Mouse (Mus musculus): ENCODE data around the gene Aplp2. TPM values are rescaled to one million over a fixed set of nuclear protein-coding genes. Genes with fewer than 3 reads are reported as not detected.

Aplp2 gene
- polyA plus RNA-seq, 1 experiment = 78.0 TPM

DNA sequence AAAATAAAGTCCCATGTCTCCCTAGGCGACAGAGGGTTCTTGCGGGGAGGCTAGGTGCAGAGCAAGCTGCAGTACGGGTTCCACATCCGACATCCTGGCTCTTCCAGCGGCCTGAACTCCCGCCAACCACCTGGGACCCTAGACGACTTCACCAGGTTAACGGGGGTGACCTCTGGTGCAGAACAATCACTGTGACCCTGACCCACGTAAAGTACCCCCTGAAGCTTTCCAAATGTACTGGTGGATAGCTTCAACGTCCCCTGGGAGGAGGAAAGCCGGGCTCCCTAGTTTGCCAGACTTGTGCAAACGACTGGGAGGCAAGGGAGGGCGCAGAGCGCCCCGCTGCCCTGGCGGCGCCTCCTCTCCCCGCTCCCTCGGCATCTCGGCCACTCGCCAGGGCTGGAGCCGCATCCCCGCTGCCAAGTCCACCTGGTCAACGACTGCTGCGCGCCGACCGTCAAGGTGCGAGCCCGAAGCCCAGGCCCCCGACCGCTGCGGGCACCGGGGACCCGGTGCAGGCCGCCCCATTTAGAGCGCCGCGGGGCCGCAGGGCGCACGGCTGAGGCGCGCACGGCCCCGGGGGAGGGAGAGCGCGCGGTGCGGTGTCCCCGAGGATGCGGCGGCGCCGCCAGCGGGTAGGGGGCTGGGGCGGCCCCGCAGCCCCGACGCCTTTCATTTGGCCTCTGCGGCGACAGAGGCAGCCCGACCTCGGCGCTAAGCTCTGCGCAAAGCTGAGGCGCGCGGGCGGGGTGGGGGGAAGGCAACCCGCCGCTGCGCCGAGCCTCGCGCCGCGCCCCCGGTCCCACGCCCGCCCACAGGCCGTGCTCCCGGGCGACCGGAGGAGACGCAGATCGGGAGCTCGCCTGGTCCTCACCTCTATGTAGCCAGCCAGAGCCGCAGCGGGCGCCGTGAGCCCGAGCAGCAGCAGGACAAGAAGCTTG, 596 bp downstream of the Aplp2 start:
- peak in 1 of 2 experiments; percentile 13 for DNase-seq (ENCODE audit: low read depth in 1 of 2, low spot score in 2 of 2)
- Histone ChIP-seq H3K4me3 (ENCODE audit: extremely low read depth, insufficient read depth, insufficient read length) (peak overlapping the region; percentile 87), H3K27me3 (ENCODE audit: control insufficient read depth, insufficient read depth, low read length) (peaks cover 6% of the 10 kb centered on the region), H3K36me3 (ENCODE audit: control insufficient read depth, insufficient read depth, low read length) (no peaks in the 10 kb centered on the region), H3K27ac (ENCODE audit: insufficient read depth, low read length) (peak overlapping the region; percentile 43), H3K4me1 (ENCODE audit: control insufficient read depth, insufficient read depth, insufficient read length) (peaks cover 6% of the 10 kb centered on the region)
- TF ChIP-seq POLR2A (IDR thresholded peaks at IDR 0.05; ENCODE audit: low read depth, low read length) (no peak), CTCF (IDR thresholded peaks at IDR 0.05; ENCODE audit: extremely low read depth, insufficient read depth, insufficient read length, insufficient replicate concordance) (no peak)
- WGBS = 1% methylated on average over 92 of the region's 93 CpGs

DNA sequence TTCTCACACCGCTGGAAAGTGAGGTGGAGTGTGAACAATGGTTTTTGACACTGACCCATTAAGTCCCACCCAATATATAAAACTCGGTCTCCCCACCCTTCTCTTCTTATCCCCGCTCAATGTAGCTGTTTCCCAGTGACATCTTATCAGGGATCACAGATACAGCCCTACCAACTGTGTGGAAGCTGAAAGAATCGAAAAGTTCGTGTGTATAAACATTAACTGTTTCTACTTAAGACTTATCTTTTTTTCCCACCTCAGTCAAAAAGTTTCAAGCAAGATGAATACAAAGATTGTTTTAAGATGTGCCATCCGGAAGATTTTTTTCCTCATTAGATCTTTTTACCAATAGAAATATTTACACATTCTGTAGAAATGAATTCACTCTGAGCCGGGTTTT, 1.5 kb downstream of the Aplp2 start:
- Histone ChIP-seq H3K4me1 (ENCODE audit: control insufficient read depth, insufficient read depth, insufficient read length) (peaks cover 6% of the 10 kb centered on the region), H3K4me3 (ENCODE audit: extremely low read depth, insufficient read depth, insufficient read length) (no peak overlapping the region), H3K36me3 (ENCODE audit: control insufficient read depth, insufficient read depth, low read length) (no peaks in the 10 kb centered on the region), H3K27ac (ENCODE audit: insufficient read depth, low read length) (no peak overlapping the region), H3K27me3 (ENCODE audit: control insufficient read depth, insufficient read depth, low read length) (peaks cover 6% of the 10 kb centered on the region)
- TF ChIP-seq CTCF (IDR thresholded peaks at IDR 0.05; ENCODE audit: extremely low read depth, insufficient read depth, insufficient read length, insufficient replicate concordance) (no peak), POLR2A (IDR thresholded peaks at IDR 0.05; ENCODE audit: low read depth, low read length) (no peak)
- WGBS = 40% methylated on average over 7 of the region's 7 CpGs
- no peak for DNase-seq (ENCODE audit: low read depth in 1 of 2, low spot score in 2 of 2)

DNA sequence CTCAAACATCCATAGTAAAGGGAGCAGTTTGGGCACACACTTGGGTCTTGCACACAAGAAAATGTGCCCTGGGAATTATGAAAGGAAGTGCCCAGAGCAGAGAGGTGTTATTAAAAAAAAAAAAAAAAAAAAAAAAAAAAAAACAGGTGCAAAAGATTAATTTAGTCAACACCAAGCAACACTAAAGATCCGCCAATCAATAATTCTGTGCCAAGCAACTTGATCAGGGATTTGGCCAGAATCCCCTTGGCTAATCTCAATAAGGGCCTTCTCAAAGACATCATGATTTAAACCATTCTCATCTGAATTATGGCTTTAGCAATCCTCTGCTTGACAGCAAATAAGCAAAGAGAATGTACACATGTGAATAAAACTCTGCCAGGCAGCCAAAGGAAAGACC, 2.1 kb downstream of the Aplp2 start:
- no peak for TF ChIP-seq POLR2A (IDR thresholded peaks at IDR 0.05; ENCODE audit: low read depth, low read length)
- TF ChIP-seq CTCF (IDR thresholded peaks at IDR 0.05; ENCODE audit: extremely low read depth, insufficient read depth, insufficient read length, insufficient replicate concordance) = no peak
- Histone ChIP-seq H3K27me3 (ENCODE audit: control insufficient read depth, insufficient read depth, low read length) (peaks cover 6% of the 10 kb centered on the region), H3K4me1 (ENCODE audit: control insufficient read depth, insufficient read depth, insufficient read length) (peaks cover 6% of the 10 kb centered on the region), H3K36me3 (ENCODE audit: control insufficient read depth, insufficient read depth, low read length) (no peaks in the 10 kb centered on the region), H3K4me3 (ENCODE audit: extremely low read depth, insufficient read depth, insufficient read length) (no peak overlapping the region), H3K27ac (ENCODE audit: insufficient read depth, low read length) (no peak overlapping the region)
- DNase-seq (ENCODE audit: low read depth in 1 of 2, low spot score in 2 of 2) = no peak
- 76% methylated on average over 1 of the region's 1 CpGs for WGBS

DNA sequence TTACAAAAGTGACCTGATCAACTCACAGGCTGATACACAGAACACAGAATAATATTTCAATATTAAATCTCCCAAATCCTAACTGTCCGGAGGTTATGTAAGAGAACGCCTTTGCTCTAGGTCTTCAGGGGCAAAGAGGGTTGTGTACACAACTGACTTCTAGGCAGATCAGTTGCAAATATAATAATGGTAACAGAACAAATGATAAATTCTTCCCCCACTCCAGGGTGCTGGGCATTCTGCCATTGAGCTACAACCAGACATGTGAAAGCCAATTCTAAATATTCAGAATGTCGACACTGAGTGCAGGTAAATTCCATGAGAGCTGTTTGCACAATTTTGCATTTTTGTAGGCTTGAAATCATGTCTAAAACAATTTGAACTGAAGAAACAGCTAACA, 3.9 kb downstream of the Aplp2 start:
- Histone ChIP-seq H3K27ac (ENCODE audit: insufficient read depth, low read length) (no peak overlapping the region), H3K27me3 (ENCODE audit: control insufficient read depth, insufficient read depth, low read length) (peaks cover 6% of the 10 kb centered on the region), H3K4me1 (ENCODE audit: control insufficient read depth, insufficient read depth, insufficient read length) (peaks cover 6% of the 10 kb centered on the region), H3K36me3 (ENCODE audit: control insufficient read depth, insufficient read depth, low read length) (no peaks in the 10 kb centered on the region), H3K4me3 (ENCODE audit: extremely low read depth, insufficient read depth, insufficient read length) (no peak overlapping the region)
- DNase-seq (ENCODE audit: low read depth in 1 of 2, low spot score in 2 of 2) = no peak
- TF ChIP-seq POLR2A (IDR thresholded peaks at IDR 0.05; ENCODE audit: low read depth, low read length) (no peak), CTCF (IDR thresholded peaks at IDR 0.05; ENCODE audit: extremely low read depth, insufficient read depth, insufficient read length, insufficient replicate concordance) (no peak)
- 87% methylated on average over 3 of the region's 3 CpGs for WGBS

DNA sequence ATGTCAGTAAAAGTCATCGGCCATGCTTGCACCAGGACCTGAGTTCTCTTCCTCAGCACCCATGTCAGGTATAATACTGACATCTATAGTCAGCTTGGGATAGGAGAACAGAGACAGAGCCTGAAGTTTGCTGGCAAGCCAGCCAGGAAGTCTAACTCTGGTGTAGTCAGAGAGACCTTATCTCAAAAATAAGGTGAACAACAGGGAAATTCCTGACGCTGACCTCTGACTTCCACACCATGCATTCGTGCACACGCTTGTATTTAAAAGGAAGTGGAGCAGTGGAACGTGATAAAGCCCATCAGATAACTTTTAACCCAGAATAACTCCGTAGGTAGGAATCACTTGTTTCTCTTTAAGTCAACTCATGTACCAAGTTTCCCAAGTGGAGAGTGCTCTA, 6.9 kb downstream of the Aplp2 start:
- Histone ChIP-seq H3K27ac (ENCODE audit: insufficient read depth, low read length) (no peak overlapping the region), H3K4me3 (ENCODE audit: extremely low read depth, insufficient read depth, insufficient read length) (no peak overlapping the region), H3K36me3 (ENCODE audit: control insufficient read depth, insufficient read depth, low read length) (no peaks in the 10 kb centered on the region), H3K27me3 (ENCODE audit: control insufficient read depth, insufficient read depth, low read length) (0 out of 2 replicates have a peak, but pooled peaks cover 2% of the 10 kb centered on the region), H3K4me1 (ENCODE audit: control insufficient read depth, insufficient read depth, insufficient read length) (no peaks in the 10 kb centered on the region)
- no peak for DNase-seq (ENCODE audit: low read depth in 1 of 2, low spot score in 2 of 2)
- 60% methylated on average over 6 of the region's 6 CpGs for WGBS
- TF ChIP-seq CTCF (IDR thresholded peaks at IDR 0.05; ENCODE audit: extremely low read depth, insufficient read depth, insufficient read length, insufficient replicate concordance) (no peak), POLR2A (IDR thresholded peaks at IDR 0.05; ENCODE audit: low read depth, low read length) (no peak)

DNA sequence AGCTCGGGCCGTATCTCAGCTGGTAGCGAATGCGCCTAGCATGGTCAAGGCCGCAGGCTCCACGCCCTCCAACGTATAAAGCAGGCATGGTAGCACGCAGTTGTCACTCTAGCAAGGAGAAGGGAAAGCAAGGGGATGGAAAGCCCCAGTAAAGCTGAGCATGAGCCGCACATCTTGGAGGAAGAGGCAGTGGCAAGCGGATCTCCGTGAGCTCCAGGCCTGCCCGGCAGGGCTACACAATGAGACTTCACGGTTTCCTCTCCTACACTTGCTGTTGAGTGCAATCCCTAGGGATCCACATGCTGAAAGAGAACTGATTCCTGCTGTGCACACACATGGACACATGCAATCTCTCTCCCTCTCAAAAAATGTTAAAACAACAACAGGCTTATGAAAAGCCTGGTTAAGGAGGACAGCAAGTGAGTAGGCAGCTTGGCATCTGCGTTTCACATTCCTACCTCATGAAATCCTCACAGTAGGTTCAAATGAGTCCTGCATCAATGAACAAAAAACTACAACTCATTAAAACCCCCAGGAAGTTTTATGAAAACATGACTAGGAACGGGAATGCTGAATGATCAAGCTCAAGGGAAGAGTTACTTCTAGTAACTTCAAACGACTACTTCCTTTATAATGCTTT, 7.9 kb downstream of the Aplp2 start:
- H3K27me3 ChIP-seq (ENCODE audit: control insufficient read depth, insufficient read depth, low read length) = no peaks in the 10 kb centered on the region
- TF ChIP-seq CTCF (IDR thresholded peaks at IDR 0.05; ENCODE audit: extremely low read depth, insufficient read depth, insufficient read length, insufficient replicate concordance) (no peak), POLR2A (IDR thresholded peaks at IDR 0.05; ENCODE audit: low read depth, low read length) (no peak)
- H3K27ac ChIP-seq (ENCODE audit: insufficient read depth, low read length) = no peak overlapping the region
- H3K4me1 ChIP-seq (ENCODE audit: control insufficient read depth, insufficient read depth, insufficient read length) = no peaks in the 10 kb centered on the region
- no peak overlapping the region for H3K4me3 ChIP-seq (ENCODE audit: extremely low read depth, insufficient read depth, insufficient read length)
- DNase-seq (ENCODE audit: low read depth in 1 of 2, low spot score in 2 of 2) = no peak
- H3K36me3 ChIP-seq (ENCODE audit: control insufficient read depth, insufficient read depth, low read length) = no peaks in the 10 kb centered on the region
- 91% methylated on average over 16 of the region's 16 CpGs for WGBS

Measured in spleen, adult 2 months (tissue).